Mouse (Mus musculus) hindbrain, embryonic 10.5 days (tissue): ENCODE data around the gene Plcd3. TPM values are rescaled to one million over a fixed set of nuclear protein-coding genes. Genes with fewer than 3 reads are reported as not detected.
A peak's percentile ranks its signal among the peaks of the same experiment; 100 is the strongest.

Experiments
- DNase-seq: peaks from one replicate; pipeline ENCODE4 v3.0.0-alpha.2; 2017; ENCODE audit warnings: low spot score
- H3K27ac ChIP-seq: fragments of 300-500 bp; sonication (generic); 2 replicates; pipeline ENCODE4 v1.5.1; 2016; ENCODE audit warnings: mild to moderate bottlenecking, moderate library complexity
- H3K27me3 ChIP-seq: fragments of 300-500 bp; sonication (generic); 2 replicates; pipeline ENCODE4 v1.6.1; 2016; ENCODE audit warnings: mild to moderate bottlenecking; ENCODE audit not compliant: poor library complexity, insufficient read depth, severe bottlenecking
- H3K36me3 ChIP-seq: fragments of 300-500 bp; sonication (generic); 2 replicates; pipeline ENCODE4 v1.6.1; 2016; ENCODE audit warnings: mild to moderate bottlenecking, moderate library complexity
- H3K4me1 ChIP-seq: fragments of 300-500 bp; sonication (generic); replicated peaks from 2 replicates; pipeline ENCODE4 v1.6.1; 2016; ENCODE audit warnings: mild to moderate bottlenecking
- H3K4me3 ChIP-seq: fragments of 300-500 bp; sonication (generic); 2 replicates; pipeline ENCODE4 v1.5.1; 2016; ENCODE audit warnings: mild to moderate bottlenecking, moderate library complexity
- H3K9me3 ChIP-seq: fragments of 300-500 bp; sonication (generic); 2 replicates; pipeline ENCODE4 v1.6.1; 2016; ENCODE audit warnings: mild to moderate bottlenecking, moderate library complexity
- WGBS: fragments of 180-500 bp; shearing (Covaris S2); methylation state at CpG from one replicate; pipeline ENCODE4 v1.1.7; 2016; 5-methylcytosine and 5-hydroxymethylcytosine counted together
- polyA plus RNA-seq: library from polyadenylated mRNA; unstranded; fragments of >200 nt; fragmentation: Nextera tagmentation; extraction: Ambion mirVana; gene quantifications from 2 replicates; pipeline ENCODE4 v1.2.1, GENCODE M21; 2016

The Plcd3 gene
- polyA plus RNA-seq, 1 experiment from 2014 or later, result 1.9 TPM

GRCm38 (mm10) chr11:103078131-103078530, 23.3 kb downstream of the Plcd3 start:
- Histone ChIP-seq H3K27me3 (peaks cover 53% of the 10 kb centered on the region), H3K36me3 (no peaks in the 10 kb centered on the region), H3K4me3 (no peak overlapping the region), H3K27ac (no peak overlapping the region), H3K4me1 (peaks cover 24% of the 10 kb centered on the region), H3K9me3 (no peaks in the 10 kb centered on the region)
- 81% methylated on average over 11 of the region's 11 CpGs for WGBS
- DNase-seq, result no peak

GRCm38 (mm10) chr11:103076581-103076980, 24.9 kb downstream of the Plcd3 start:
- Histone ChIP-seq H3K27me3 (peaks cover 37% of the 10 kb centered on the region), H3K4me3 (no peak overlapping the region), H3K9me3 (no peaks in the 10 kb centered on the region), H3K27ac (no peak overlapping the region), H3K4me1 (peaks cover 24% of the 10 kb centered on the region), H3K36me3 (0 out of 2 replicates have a peak, but pooled peaks cover 1% of the 10 kb centered on the region)
- WGBS, result 82% methylated on average over 8 of the region's 8 CpGs
- no peak for DNase-seq

- Histone ChIP-seq H3K27ac (no peak overlapping the region), H3K9me3 (no peaks in the 10 kb centered on the region), H3K27me3 (peaks cover 32% of the 10 kb centered on the region), H3K4me1 (peaks cover 24% of the 10 kb centered on the region), H3K4me3 (no peak overlapping the region), H3K36me3 (peaks cover 7% of the 10 kb centered on the region)
- WGBS, result 90% methylated on average over 7 of the region's 7 CpGs
- DNase-seq, result no peak
Measured at GRCm38 (mm10) chr11:103076010-103076409, 25.4 kb downstream of the Plcd3 start.

- Histone ChIP-seq H3K4me3 (no peak overlapping the region), H3K4me1 (peaks cover 13% of the 10 kb centered on the region), H3K27ac (peak overlapping the region; percentile 69; the same call in 1 of the 2 replicates), H3K36me3 (peaks cover 18% of the 10 kb centered on the region), H3K9me3 (no peaks in the 10 kb centered on the region), H3K27me3 (peaks cover 20% of the 10 kb centered on the region)
- DNase-seq, result no peak
- 22% methylated on average over 10 of the region's 10 CpGs for WGBS
Measured at GRCm38 (mm10) chr11:103074796-103075323, 26.6 kb downstream of the Plcd3 start.

- Histone ChIP-seq H3K9me3 (no peaks in the 10 kb centered on the region), H3K36me3 (peaks cover 24% of the 10 kb centered on the region), H3K27me3 (peaks cover 13% of the 10 kb centered on the region), H3K4me3 (no peak overlapping the region), H3K27ac (no peak overlapping the region), H3K4me1 (peaks cover 13% of the 10 kb centered on the region)
- 55% methylated on average over 10 of the region's 10 CpGs for WGBS
- DNase-seq, result no peak
Measured at GRCm38 (mm10) chr11:103074121-103074650, 27.3 kb downstream of the Plcd3 start.

GRCm38 (mm10) chr11:103073671-103074070, 27.8 kb downstream of the Plcd3 start:
- 90% methylated on average over 7 of the region's 7 CpGs for WGBS
- H3K4me1 ChIP-seq, result peaks cover 13% of the 10 kb centered on the region
- peaks cover 8% of the 10 kb centered on the region for H3K27me3 ChIP-seq
- H3K9me3 ChIP-seq, result no peaks in the 10 kb centered on the region
- H3K4me3 ChIP-seq, result no peak overlapping the region
- peaks cover 29% of the 10 kb centered on the region for H3K36me3 ChIP-seq
- H3K27ac ChIP-seq, result no peak overlapping the region
- no peak for DNase-seq

GRCm38 (mm10) chr11:103070322-103070880, 31.1 kb downstream of the Plcd3 start:
- DNase-seq, result no peak
- 91% methylated on average over 10 of the region's 10 CpGs for WGBS
- Histone ChIP-seq H3K4me3 (no peak overlapping the region), H3K27me3 (no peaks in the 10 kb centered on the region), H3K4me1 (peaks cover 13% of the 10 kb centered on the region), H3K27ac (no peak overlapping the region), H3K36me3 (peaks cover 61% of the 10 kb centered on the region), H3K9me3 (no peaks in the 10 kb centered on the region)

- no peak overlapping the region for H3K27ac ChIP-seq
- H3K27me3 ChIP-seq, result no peaks in the 10 kb centered on the region
- H3K4me1 ChIP-seq, result peaks cover 10% of the 10 kb centered on the region
- WGBS, result 89% methylated on average over 2 of the region's 2 CpGs
- peaks cover 67% of the 10 kb centered on the region for H3K36me3 ChIP-seq
- no peak for DNase-seq
- H3K9me3 ChIP-seq, result no peaks in the 10 kb centered on the region
- no peak overlapping the region for H3K4me3 ChIP-seq
Measured at GRCm38 (mm10) chr11:103069731-103070130, 31.7 kb downstream of the Plcd3 start.

- H3K36me3 ChIP-seq, result peaks cover 76% of the 10 kb centered on the region
- 97% methylated on average over 11 of the region's 11 CpGs for WGBS
- peaks cover 2% of the 10 kb centered on the region for H3K4me1 ChIP-seq
- no peak overlapping the region for H3K4me3 ChIP-seq
- H3K27ac ChIP-seq, result no peak overlapping the region
- no peaks in the 10 kb centered on the region for H3K9me3 ChIP-seq
- no peak for DNase-seq
- no peaks in the 10 kb centered on the region for H3K27me3 ChIP-seq
Measured at GRCm38 (mm10) chr11:103068884-103069283, 32.6 kb downstream of the Plcd3 start.

GRCm38 (mm10) chr11:103068272-103068671, 33.2 kb downstream of the Plcd3 start:
- DNase-seq, result no peak
- H3K36me3 ChIP-seq, result peaks cover 82% of the 10 kb centered on the region

GRCm38 (mm10) chr11:103067457-103068001, 33.9 kb downstream of the Plcd3 start:
- no peak overlapping the region for H3K27ac ChIP-seq
- H3K9me3 ChIP-seq, result no peaks in the 10 kb centered on the region
- no peaks in the 10 kb centered on the region for H3K4me1 ChIP-seq
- peaks cover 88% of the 10 kb centered on the region for H3K36me3 ChIP-seq
- DNase-seq, result no peak
- 78% methylated on average over 8 of the region's 8 CpGs for WGBS
- H3K27me3 ChIP-seq, result no peaks in the 10 kb centered on the region
- H3K4me3 ChIP-seq, result no peak overlapping the region

More at GRCm38 (mm10) chr11:103068272-103068671, 33.2 kb downstream of the Plcd3 start:
- no peaks in the 10 kb centered on the region for H3K4me1 ChIP-seq
- H3K9me3 ChIP-seq, result no peaks in the 10 kb centered on the region
- no peaks in the 10 kb centered on the region for H3K27me3 ChIP-seq
- no peak overlapping the region for H3K27ac ChIP-seq
- 95% methylated on average over 4 of the region's 4 CpGs for WGBS
- H3K4me3 ChIP-seq, result no peak overlapping the region

GRCm38 (mm10) chr11:103067051-103067361, 34.5 kb downstream of the Plcd3 start:
- Histone ChIP-seq H3K36me3 (peaks cover 92% of the 10 kb centered on the region), H3K9me3 (no peaks in the 10 kb centered on the region), H3K27me3 (no peaks in the 10 kb centered on the region), H3K4me3 (no peak overlapping the region), H3K27ac (no peak overlapping the region), H3K4me1 (no peaks in the 10 kb centered on the region)
- WGBS, result 93% methylated on average over 6 of the region's 6 CpGs
- no peak for DNase-seq

GRCm38 (mm10) chr11:103066191-103067050, 35.0 kb downstream of the Plcd3 start:
- no peaks in the 10 kb centered on the region for H3K27me3 ChIP-seq
- no peaks in the 10 kb centered on the region for H3K9me3 ChIP-seq
- H3K4me3 ChIP-seq, result no peak overlapping the region
- H3K27ac ChIP-seq, result no peak overlapping the region
- no peaks in the 10 kb centered on the region for H3K4me1 ChIP-seq
- DNase-seq, result no peak
- 93% methylated on average over 14 of the region's 14 CpGs for WGBS
- peaks cover 95% of the 10 kb centered on the region for H3K36me3 ChIP-seq
